Mouse (Mus musculus) embryonic facial prominence, embryonic 12.5 days (tissue): ENCODE results near the gene Nkg7. TPM values are rescaled to one million over a fixed set of nuclear protein-coding genes. Genes with fewer than 3 reads are reported as not detected.
A peak's percentile ranks its signal among the peaks of the same experiment; 100 is the strongest.
"Not testable (repeated sequence)": the region's sequence is repeated elsewhere in the genome, so short reads cannot be mapped to it uniquely, and the experiment has no call there.

Experiments used
- ATAC-seq: fragments of 200-750 bp; cut with Nextera tagmentation; 2 replicates; pipeline ENCODE4 v1.8.0; 2017; ENCODE audit not compliant: insufficient number of reproducible peaks, insufficient read depth, low FRiP score, low TSS enrichment
- H3K27ac ChIP-seq: fragments of 300-500 bp; sonication (generic); 2 replicates; pipeline ENCODE4 v1.5.1; 2016; ENCODE audit warnings: mild to moderate bottlenecking
- H3K27me3 ChIP-seq: fragments of 300-500 bp; sonication (generic); 2 replicates; pipeline ENCODE4 v1.6.1; 2016; ENCODE audit warnings: mild to moderate bottlenecking, moderate library complexity
- H3K36me3 ChIP-seq: fragments of 300-500 bp; sonication (generic); 2 replicates; pipeline ENCODE4 v1.6.1; 2016; ENCODE audit warnings: mild to moderate bottlenecking
- H3K4me1 ChIP-seq: fragments of 300-500 bp; sonication (generic); 2 replicates; pipeline ENCODE4 v1.6.1; 2016
- H3K4me2 ChIP-seq: fragments of 300-500 bp; sonication (generic); replicated peaks from 2 replicates; pipeline ENCODE4 v1.6.1; 2016; ENCODE audit warnings: mild to moderate bottlenecking, moderate library complexity
- H3K4me3 ChIP-seq: fragments of 300-500 bp; sonication (generic); 2 replicates; pipeline ENCODE4 v1.5.1; 2016; ENCODE audit warnings: mild to moderate bottlenecking
- H3K9ac ChIP-seq: fragments of 300-500 bp; sonication (generic); 2 replicates; pipeline ENCODE4 v1.6.1; 2016; ENCODE audit warnings: mild to moderate bottlenecking, moderate library complexity
- H3K9me3 ChIP-seq: fragments of 300-500 bp; sonication (generic); 2 replicates; pipeline ENCODE4 v1.6.1; 2016; ENCODE audit warnings: mild to moderate bottlenecking, moderate library complexity
- WGBS: fragments of 180-500 bp; shearing (Covaris S2); methylation state at CpG from one replicate; pipeline ENCODE4 v1.1.7; 2016; 5-methylcytosine and 5-hydroxymethylcytosine counted together
- polyA plus RNA-seq: library from polyadenylated mRNA; unstranded; fragments of >200 nt; fragmentation: Nextera tagmentation; extraction: Ambion mirVana; gene quantifications from 2 replicates; pipeline ENCODE4 v1.2.1, GENCODE M21; 2016

The Nkg7 gene
- 0.27 and 0.37 TPM in 2 replicates for polyA plus RNA-seq

DNA sequence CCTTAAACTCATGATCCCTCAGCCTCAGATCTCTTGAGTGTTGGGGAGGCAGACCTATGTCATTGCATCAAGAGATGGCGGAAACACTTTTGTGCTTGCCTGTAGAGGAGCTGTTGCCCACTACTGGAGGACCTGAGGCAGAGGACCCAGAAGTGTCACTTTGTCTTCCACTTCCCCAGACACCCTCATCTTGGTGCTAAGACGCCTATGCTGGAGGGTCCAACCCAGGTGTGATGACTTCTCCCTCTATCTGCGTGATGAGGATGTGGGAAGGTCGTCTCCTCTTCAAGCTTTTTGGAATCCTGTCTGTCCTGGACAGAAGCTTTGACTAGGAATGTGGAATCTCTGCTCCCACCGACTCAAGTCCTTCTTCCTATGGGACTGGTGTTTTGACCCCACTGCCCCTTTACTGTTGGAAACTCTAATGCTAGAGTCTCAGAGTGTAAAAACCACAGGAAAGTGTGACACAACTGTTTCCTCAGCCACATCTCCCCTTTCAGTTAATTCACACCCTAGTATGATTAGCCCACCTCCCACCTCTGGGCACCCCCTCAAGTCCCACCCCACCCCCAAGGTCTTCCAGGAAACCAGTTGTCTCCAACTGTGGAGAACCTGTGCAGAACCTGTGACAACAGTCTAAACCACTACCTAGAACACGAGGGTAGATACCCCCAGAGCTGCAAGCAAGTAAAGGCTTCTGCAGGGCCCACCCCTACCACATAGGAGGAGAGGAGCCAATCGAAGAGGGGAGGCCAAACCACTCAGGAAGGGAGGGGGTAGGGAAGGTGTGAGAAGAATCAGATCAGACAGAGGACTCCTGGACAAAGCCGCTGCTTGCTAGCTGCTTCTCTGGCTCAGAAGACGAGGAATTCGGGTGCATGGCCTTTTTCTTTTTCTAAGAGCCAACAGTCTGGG is at the start of gene Nkg7:
Nkg7 (plus strand) TSS at position 733 of the 915 bp plus-strand sequence.
- Histone ChIP-seq H3K4me3 (no peak within 1 kb of the TSS), H3K27ac (no peak within 1 kb of the TSS), H3K9me3 (no peaks in the 10 kb centered on the region), H3K4me2 (no peak within 1 kb of the TSS), H3K4me1 (no peaks in the 10 kb centered on the region), H3K9ac (no peak within 1 kb of the TSS), H3K36me3 (no peaks in the 10 kb centered on the region), H3K27me3 (no peaks in the 10 kb centered on the region)
- WGBS = 76% methylated on average over 10 of the region's 10 CpGs
- ATAC-seq = no peak

DNA sequence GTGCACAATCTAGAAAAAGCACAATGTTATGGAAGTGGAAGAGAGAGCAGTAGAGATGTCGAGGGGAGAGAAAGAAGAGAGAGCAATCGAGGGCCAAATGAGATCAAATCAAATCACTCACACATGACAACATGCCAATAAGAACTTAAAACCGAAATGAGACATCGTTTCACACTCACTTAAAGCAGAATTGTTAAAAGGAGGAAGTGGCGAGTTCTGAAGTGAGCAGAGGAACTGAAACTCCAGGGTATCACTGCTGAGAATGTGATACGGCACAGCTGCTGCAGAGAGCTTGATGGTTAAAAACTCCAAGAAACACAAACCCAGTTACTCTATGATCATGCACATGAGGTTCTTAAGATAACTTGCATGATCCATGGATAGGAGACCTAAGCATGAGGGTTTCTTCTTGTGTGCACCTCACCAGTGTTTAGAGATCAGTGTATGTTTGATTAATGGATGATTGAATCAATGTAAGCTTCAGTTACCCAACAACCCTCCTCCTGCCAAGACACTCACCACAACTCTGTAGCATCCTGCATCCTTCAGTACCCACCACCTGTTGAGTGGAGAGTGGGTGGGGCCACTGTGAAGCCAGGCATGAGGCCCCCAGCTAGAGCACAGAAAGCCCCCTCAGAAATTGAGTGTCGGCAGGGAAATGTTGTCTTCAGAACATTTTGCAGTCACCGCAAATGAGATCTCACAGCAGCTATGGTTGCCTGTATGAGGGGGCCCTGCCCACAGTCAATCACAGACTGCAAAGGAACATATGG is 44.3 kb upstream of the Nkg7 start:
- no peaks in the 10 kb centered on the region for H3K36me3 ChIP-seq
- ATAC-seq = no peak
- H3K4me3 ChIP-seq = no peak overlapping the region
- H3K27ac ChIP-seq = no peak overlapping the region
- H3K9ac ChIP-seq = no peak overlapping the region
- 82% methylated on average over 8 of the region's 8 CpGs for whole genome bisulfite sequencing
- no peaks in the 10 kb centered on the region for H3K9me3 ChIP-seq
- no peaks in the 10 kb centered on the region for H3K27me3 ChIP-seq
- H3K4me1 ChIP-seq = no peaks in the 10 kb centered on the region
- H3K4me2 ChIP-seq = no peak overlapping the region

- no peak overlapping the region for H3K4me3 ChIP-seq
- 77% methylated on average over 2 of the region's 2 CpGs for WGBS
- H3K9me3 ChIP-seq = no peaks in the 10 kb centered on the region
- H3K36me3 ChIP-seq = no peaks in the 10 kb centered on the region
- H3K27me3 ChIP-seq = no peaks in the 10 kb centered on the region
- no peak overlapping the region for H3K4me2 ChIP-seq
- H3K27ac ChIP-seq = no peak overlapping the region
- no peak for ATAC-seq
- H3K9ac ChIP-seq = no peak overlapping the region
- no peaks in the 10 kb centered on the region for H3K4me1 ChIP-seq
These were observed 37.4 kb upstream of the Nkg7 start for GRCm38 (mm10) chr7:43399501-43399900.

GRCm38 (mm10) chr7:43402718-43403117 is 34.2 kb upstream of the Nkg7 start:
- Histone ChIP-seq H3K4me3 (no peak overlapping the region), H3K4me1 (no peaks in the 10 kb centered on the region), H3K9me3 (no peaks in the 10 kb centered on the region), H3K27ac (no peak overlapping the region), H3K27me3 (no peaks in the 10 kb centered on the region), H3K4me2 (no peak overlapping the region), H3K36me3 (no peaks in the 10 kb centered on the region), H3K9ac (no peak overlapping the region)
- 48% methylated on average over 2 of the region's 2 CpGs for WGBS
- ATAC-seq = no peak

DNA sequence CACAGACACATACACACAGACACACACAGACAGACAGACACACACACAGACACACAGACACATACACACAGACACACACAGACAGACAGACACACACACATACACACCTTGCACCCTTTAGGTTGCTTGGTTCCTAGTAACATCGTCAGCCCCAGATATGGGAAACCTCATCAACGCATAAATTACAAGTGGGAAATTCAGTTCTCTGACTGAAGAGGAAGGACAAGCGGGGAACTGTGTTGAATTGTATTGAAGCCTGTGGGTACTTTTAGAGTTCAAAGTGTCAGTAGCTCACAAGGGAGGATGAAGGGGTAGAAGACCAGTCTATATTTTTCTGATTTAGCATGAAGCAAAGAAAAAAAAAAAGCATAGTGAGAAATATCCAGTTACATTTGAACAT is 29.3 kb upstream of the Nkg7 start:
- ATAC-seq = no peak
- Histone ChIP-seq H3K9me3 (no peaks in the 10 kb centered on the region), H3K4me1 (no peaks in the 10 kb centered on the region), H3K9ac (no peak overlapping the region), H3K4me3 (no peak overlapping the region), H3K4me2 (no peak overlapping the region), H3K36me3 (no peaks in the 10 kb centered on the region), H3K27ac (no peak overlapping the region), H3K27me3 (no peaks in the 10 kb centered on the region)
- 84% methylated on average over 3 of the region's 3 CpGs for WGBS

- Histone ChIP-seq H3K4me2 (no peak within 1 kb of the TSS), H3K36me3 (no peaks in the 10 kb centered on the region), H3K9me3 (no peaks in the 10 kb centered on the region), H3K4me3 (no peak within 1 kb of the TSS), H3K4me1 (no peaks in the 10 kb centered on the region), H3K27ac (no peak within 1 kb of the TSS), H3K9ac (no peak within 1 kb of the TSS), H3K27me3 (no peaks in the 10 kb centered on the region)
- WGBS = 81% methylated on average over 4 of the region's 4 CpGs
- ATAC-seq = no peak
These were observed 28.7 kb upstream of the Nkg7 start, which contains the start of gene Siglecg for GRCm38 (mm10) chr7:43408131-43408553. Siglecg (plus strand) TSS chr7:43408204.

GRCm38 (mm10) chr7:43409084-43409483 is 27.8 kb upstream of the Nkg7 start:
- Histone ChIP-seq H3K27me3 (no peaks in the 10 kb centered on the region), H3K36me3 (no peaks in the 10 kb centered on the region), H3K9ac (no peak overlapping the region), H3K4me2 (no peak overlapping the region), H3K9me3 (no peaks in the 10 kb centered on the region), H3K4me1 (no peaks in the 10 kb centered on the region), H3K27ac (no peak overlapping the region), H3K4me3 (no peak overlapping the region)
- 79% methylated on average over 3 of the region's 3 CpGs for WGBS
- no peak for ATAC-seq

DNA sequence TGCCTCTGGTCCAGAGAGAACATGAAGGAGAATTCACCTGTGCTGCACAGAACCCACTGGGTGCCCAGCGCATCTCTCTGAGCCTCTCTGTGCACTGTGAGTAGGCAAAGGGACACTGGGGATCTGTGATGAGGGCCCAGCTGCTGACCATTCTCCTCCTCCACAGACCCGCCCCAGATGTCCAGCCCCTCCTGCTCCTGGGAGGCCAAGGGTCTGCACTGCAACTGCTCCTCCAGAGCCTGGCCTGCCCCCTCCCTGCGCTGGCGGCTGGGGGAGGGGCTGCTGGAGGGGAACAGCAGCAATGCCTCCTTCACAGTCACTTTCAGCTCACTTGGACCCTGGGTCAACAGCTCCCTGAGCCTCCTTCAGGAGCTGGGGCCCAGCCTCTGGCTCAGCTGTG is 25.1 kb upstream of the Nkg7 start:
- 27% methylated on average over 4 of the region's 4 CpGs for WGBS
- H3K36me3 ChIP-seq, H3K27ac ChIP-seq, H3K4me2 ChIP-seq, H3K9me3 ChIP-seq, H3K4me1 ChIP-seq, H3K4me3 ChIP-seq, H3K27me3 ChIP-seq, H3K9ac ChIP-seq, ATAC-seq: not testable (repeated sequence)

- 91% methylated on average over 10 of the region's 10 CpGs for WGBS
- peaks cover 5% of the 10 kb centered on the region for H3K9me3 ChIP-seq
These were observed 19.6 kb upstream of the Nkg7 start for GRCm38 (mm10) chr7:43417298-43417697.

DNA sequence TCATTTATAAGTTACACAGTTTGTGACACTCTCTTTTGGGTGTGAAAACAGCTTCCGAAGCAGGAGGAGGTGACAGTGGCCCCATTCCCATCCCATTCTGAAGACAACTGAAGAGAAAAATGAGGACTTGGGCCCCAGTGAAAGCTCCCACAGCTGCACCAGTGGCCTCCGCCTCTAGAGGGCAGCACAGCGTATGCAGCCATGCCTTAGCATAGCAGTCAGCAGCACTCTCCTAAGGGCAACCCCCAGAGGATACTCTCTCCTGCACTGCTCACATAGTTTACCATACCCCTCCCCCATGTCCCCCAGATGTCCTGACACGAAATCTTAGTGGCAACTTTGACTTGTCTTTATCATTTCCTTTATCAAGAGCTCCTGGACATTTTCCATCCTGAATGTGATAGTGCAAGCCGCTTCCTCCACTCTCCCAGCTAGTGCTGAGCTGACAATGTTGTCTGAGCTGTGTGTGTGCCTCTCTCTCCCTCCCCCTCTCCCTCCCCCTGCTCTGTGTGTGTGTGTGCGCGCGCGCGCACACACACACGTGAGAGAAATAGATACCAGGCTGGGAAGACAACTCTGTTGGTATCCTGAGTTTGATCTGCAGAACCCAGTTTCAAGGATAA is 13.8 kb upstream of the Nkg7 start:
- Histone ChIP-seq H3K9ac (no peak overlapping the region), H3K9me3 (no peaks in the 10 kb centered on the region), H3K36me3 (no peaks in the 10 kb centered on the region), H3K27ac (no peak overlapping the region), H3K4me2 (peak overlapping the region; percentile 24), H3K4me1 (no peaks in the 10 kb centered on the region; the same call in 1 of the 2 replicates), H3K4me3 (no peak overlapping the region; the same call in 1 of the 2 replicates), H3K27me3 (no peaks in the 10 kb centered on the region)
- peak; percentile 84 for ATAC-seq
- WGBS = 12% methylated on average over 11 of the region's 11 CpGs

More at GRCm38 (mm10) chr7:43417298-43417697, 19.6 kb upstream of the Nkg7 start:
- no peak for ATAC-seq
- no peak overlapping the region for H3K27ac ChIP-seq
- no peaks in the 10 kb centered on the region for H3K4me1 ChIP-seq
- H3K36me3 ChIP-seq = no peaks in the 10 kb centered on the region
- no peak overlapping the region for H3K4me2 ChIP-seq
- H3K27me3 ChIP-seq = no peaks in the 10 kb centered on the region
- H3K4me3 ChIP-seq = no peak overlapping the region
- no peak overlapping the region for H3K9ac ChIP-seq

DNA sequence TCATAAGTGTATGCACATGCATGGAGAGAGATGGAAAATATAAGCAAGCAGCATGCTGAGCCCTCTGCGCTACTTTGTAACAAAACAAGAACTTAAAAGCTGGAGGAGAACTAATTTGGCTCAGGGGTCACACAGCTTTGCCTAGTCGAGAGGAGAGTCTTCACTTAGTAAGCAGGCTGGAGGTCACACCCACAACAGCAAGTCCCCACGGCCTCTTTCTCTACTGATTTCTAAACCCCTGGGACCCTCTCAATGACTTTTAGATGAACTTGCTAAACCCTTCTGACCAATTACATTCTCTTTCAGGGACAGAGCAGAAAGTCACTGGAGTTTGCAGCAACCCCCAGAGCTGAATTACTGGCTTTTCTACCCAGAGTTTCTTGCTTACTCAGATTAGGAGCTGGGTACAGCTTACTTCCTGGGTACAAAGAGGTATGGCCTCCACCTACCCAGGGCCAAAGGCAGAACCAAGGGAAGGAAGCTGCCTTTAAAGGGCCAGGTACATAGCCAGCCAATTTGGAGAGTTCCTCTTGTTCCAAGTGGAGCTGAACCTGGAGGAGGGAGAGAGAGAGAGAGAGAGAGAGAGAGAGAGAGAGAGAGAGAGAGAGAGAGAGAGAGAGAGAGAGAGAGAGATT is 12.8 kb upstream of the Nkg7 start:
- H3K27me3 ChIP-seq = no peaks in the 10 kb centered on the region
- H3K9ac ChIP-seq = no peak overlapping the region
- no peaks in the 10 kb centered on the region for H3K36me3 ChIP-seq
- H3K4me2 ChIP-seq = no peak overlapping the region
- 50% methylated on average over 3 of the region's 3 CpGs for WGBS
- H3K9me3 ChIP-seq = no peaks in the 10 kb centered on the region
- ATAC-seq = no peak
- H3K4me3 ChIP-seq = no peak overlapping the region
- no peak overlapping the region for H3K27ac ChIP-seq
- no peaks in the 10 kb centered on the region; the same call in 1 of the 2 replicates for H3K4me1 ChIP-seq
